Mouse (Mus musculus): Measurements from ENCODE around the gene Atg101.

GRCm38 (mm10) chr15:101308440-101309348, 24.6 kb downstream of the Atg101 start:
- TF ChIP-seq POLR2A (IDR thresholded peaks at IDR 0.05; ENCODE audit: borderline replicate concordance, extremely low read depth, insufficient read depth, insufficient read length, poor library complexity, severe bottlenecking) (no peak), CTCF (IDR thresholded peaks at IDR 0.05; ENCODE audit: borderline replicate concordance, extremely low read depth, insufficient read depth, insufficient read length) (no peak)

Measured in brain, embryonic 14.5 days (tissue).